Comparison of ENCODE assay signal across 13 mouse cellular contexts in genomic region chr14:71564816-71565215, GRCm38 (mm10).
"Had no signal": no experiment of that assay in that cellular context is flagged by ENCODE, and none has a peak within 500 bp of the region (broad histone marks: within the 10 kb centered on the region; RNA-seq: fewer than 3 reads in every experiment).

No protein-coding gene starts in this region.

- DNase-seq: kidney, adult 9 months; kidney, postnatal 14 days; layer of hippocampus, adult 9-11 months; layer of hippocampus, postnatal 36 days; liver, postnatal 0 days; lung, postnatal 10 days; lung, postnatal 36 days; right cerebral cortex, adult 18-20 months; right cerebral cortex, postnatal 14 days; right cerebral cortex, postnatal 4 days; thymus, adult 2 months; thymus, postnatal 14 days; thymus, postnatal 4 days had no signal
